Mouse (Mus musculus): Measurements from ENCODE around the gene Snapc2.

The Snapc2 gene

DNA sequence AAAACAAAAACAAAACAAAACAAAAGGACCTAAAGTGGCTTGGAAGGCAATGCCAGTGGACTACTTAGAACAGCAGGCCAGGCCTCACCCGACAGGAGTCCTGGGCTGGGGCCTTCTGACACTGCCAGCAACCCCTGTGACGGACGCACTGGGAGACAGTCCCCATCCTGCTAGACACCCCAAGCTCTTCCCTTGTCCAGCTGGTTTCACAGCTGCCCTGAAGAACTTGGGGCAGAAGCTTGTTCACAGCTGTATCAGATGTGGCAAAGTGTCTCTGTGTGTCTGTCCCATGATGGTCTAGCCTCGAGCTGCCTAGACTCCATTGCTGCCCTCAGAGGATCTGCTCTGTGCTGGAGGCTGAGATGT lies 6.9 kb downstream of the Snapc2 start:
- intact Hi-C loops (cut with DNase I), result loop anchor here (1.0 to 10.0 kb wide), 5 partner anchors 15 to 415 kb away; no protein-coding TSS in a partner anchor

GRCm38 (mm10) chr8:4263105-4263791 lies 10.4 kb downstream of the Snapc2 start:
- intact Hi-C loops (cut with DNase I), result loop anchor here (10.0 kb wide), 1 partner anchor 252 kb away; no protein-coding TSS in a partner anchor

- intact Hi-C loops (cut with DNase I), result loop anchor here (10.0 kb wide), 1 partner anchor 249 kb away; no protein-coding TSS in a partner anchor
Observed at GRCm38 (mm10) chr8:4265160-4265914, 12.5 kb downstream of the Snapc2 start.

DNA sequence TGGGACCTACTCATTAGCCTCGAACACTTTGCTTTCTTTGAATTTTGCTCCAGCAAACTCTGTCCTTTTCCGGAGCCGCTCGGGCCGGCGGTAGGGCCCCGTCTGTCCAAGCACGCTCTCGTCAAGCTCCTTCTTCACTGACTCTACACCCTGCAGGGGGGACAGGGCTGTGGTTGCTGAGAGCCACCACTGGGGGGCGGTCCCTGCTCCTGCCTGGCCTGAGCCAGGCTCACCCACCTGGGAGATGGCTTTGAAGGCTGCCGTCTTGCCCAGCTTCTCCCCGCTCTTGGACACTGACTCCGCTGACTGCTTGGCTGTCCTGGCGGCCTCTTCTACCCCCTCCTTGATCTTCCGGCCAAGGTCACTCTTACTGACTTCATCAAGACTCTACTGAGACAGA lies 14.7 kb downstream of the Snapc2 start:
- intact Hi-C loops (cut with DNase I), result loop anchor here (10.0 kb wide), 1 partner anchor 247 kb away; no protein-coding TSS in a partner anchor

GRCm38 (mm10) chr8:4269609-4270008 lies 16.7 kb downstream of the Snapc2 start:
- intact Hi-C loops (cut with DNase I), result loop anchor here (10.0 kb wide), 1 partner anchor 245 kb away; no protein-coding TSS in a partner anchor

DNA sequence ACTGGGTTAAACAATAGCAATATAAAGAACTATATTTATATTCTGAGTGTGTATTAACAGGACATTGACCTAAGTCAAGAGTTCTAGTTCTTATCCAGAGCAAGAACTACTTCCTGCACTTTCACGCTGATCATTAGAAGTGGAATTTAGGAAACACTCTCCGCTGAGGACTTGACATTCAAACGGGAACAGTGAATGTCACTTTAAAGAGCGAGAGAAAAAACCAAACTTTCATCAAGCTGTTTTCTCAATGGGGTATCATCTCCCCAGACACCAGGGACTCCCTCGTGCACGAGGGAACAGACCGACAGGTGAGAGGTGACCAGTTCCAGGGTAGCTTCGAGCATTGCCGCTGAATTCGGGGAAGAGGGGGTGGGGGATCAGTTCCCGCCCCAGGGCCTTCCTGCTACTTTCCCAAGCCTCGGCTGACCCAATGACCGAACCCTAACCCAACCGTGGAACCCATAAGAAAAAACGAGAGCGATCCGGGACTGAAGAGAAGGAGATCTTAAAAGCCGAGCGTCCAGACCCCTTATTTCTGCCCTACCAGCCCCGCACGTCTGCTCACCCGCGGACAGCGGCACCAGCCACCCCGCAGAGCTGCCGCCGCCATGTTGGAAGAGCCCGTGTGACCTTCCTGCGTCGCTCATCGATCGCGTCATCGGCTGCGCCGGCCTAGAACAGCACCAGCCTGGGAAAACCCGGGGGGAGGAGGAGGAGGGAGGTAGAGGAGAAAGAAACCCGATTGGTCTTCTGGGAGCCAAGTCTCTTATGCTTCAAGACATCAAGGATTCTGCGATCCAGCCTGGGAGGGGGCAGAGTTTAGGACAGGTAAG lies 22.6 kb downstream of the Snapc2 start, which contains the start of gene Timm44:
Gene Timm44, minus strand, starts transcription at position 639 of the 836 bp plus-strand sequence.
- intact Hi-C loops (cut with DNase I), result loop anchor here (5.0 kb wide), 1 partner anchor 47 kb away; no protein-coding TSS in a partner anchor

DNA sequence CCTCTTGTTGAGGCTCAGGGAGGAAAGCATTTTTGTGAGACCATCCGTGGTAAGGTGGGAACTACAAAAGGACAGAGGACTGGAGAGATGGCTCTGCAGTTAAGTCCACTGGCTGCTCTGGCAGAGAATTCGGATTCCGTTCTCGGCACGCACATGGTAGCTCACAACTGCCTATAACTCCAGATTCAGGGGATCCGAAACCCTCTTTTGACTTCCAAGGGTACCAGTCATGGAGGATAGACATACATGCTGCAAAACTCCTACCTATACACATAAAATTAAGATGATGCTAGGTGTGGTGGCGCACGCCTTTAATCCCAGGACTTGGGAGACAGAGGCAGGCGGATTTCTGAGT lies 23.2 kb downstream of the Snapc2 start:
- intact Hi-C loops (cut with DNase I), result loop anchor here (5.0 kb wide), 1 partner anchor 46 kb away; no protein-coding TSS in a partner anchor

- intact Hi-C loops (cut with DNase I), result no loop called here
Observed at GRCm38 (mm10) chr8:4292738-4293137, 39.9 kb downstream of the Snapc2 start.

GRCm38 (mm10) chr8:4297822-4298221 lies 44.9 kb downstream of the Snapc2 start:
- intact Hi-C loops (cut with DNase I), result no loop called here

DNA sequence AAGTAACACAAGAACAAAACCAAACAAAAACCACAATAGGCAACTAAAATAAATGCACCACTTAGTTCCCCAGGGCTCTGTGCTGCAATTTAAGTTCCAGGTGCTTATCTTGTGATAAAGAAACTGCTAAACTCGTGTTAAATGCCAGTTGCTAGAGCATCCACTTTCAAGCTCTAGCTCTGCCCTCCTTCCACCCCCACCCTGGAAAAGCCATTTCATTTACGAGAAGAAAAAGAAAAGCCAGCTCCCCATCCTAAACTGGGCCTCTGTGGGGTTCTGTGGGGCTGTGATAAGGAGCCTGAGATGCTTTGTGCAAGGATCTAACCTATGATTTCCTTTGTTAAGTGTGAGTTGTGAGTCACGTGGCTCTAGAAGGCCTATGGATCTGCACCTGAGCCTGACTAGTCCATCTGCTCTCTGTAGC lies 51.3 kb downstream of the Snapc2 start:
- intact Hi-C loops (cut with DNase I), result no loop called here
